Comparison of ENCODE assay signal across 12 mouse cellular contexts in the genomic region with DNA sequence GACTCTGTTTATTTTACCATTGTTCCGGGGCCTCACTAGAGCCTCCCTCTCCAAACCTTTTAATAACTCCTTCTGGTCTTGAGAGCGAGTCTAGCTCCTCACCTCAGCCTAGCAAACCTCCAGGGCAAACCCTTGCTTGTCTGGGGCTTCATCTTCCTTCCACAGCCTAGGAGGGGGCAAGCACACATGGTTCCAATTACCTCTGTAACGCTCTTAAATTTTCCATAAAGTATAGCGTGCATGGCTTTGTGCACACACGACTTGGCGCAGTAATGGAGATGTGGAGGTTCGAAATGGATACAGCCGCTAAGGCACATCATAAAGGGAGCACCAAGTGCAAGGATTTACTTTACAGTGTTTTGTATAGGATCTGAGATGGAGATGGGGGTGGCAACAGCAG. TPM values are rescaled to one million over a fixed set of nuclear protein-coding genes. Genes with fewer than 3 reads are reported as not detected.
DNase-seq lines count a peak whose midpoint lies in the region; ATAC-seq lines count a peak whose summit lies in the region.
"Had no signal": no experiment of that assay in that cellular context is flagged by ENCODE, and none has a peak within 500 bp of the region (broad histone marks: within the 10 kb centered on the region; RNA-seq: fewer than 3 reads in every experiment).

No protein-coding gene starts in this region.

- H3K9me3 ChIP-seq in heart, embryonic 14.5 days (ENCODE audit: control insufficient read depth, low read length) = no peaks in the 10 kb centered on the region
- H3K9me3 ChIP-seq in midbrain, embryonic 11.5 days (ENCODE audit: control insufficient read depth, low read length) = no peaks in the 10 kb centered on the region
- H3K9me3 ChIP-seq in midbrain, embryonic 16.5 days (replicated peaks; ENCODE audit: control insufficient read depth, low read length, poor library complexity, severe bottlenecking) = no peaks in the 10 kb centered on the region
- no peaks in the 10 kb centered on the region for H3K9me3 ChIP-seq in limb, embryonic 12.5 days

- no peak overlapping the region for H3K4me2 ChIP-seq in heart, embryonic 14.5 days (ENCODE audit: low read length)
- no peak overlapping the region for H3K4me2 ChIP-seq in midbrain, embryonic 11.5 days
- no peak overlapping the region for H3K4me2 ChIP-seq in midbrain, embryonic 16.5 days (ENCODE audit: low read length)
- peak overlapping the region; percentile 48 for H3K4me2 ChIP-seq in limb, embryonic 12.5 days

- DNase-seq in heart, adult 8-10 months (ENCODE audit: low spot score) = no peak
- DNase-seq in midbrain, embryonic 11.5 days (ENCODE audit: low spot score, missing footprints) = peak; percentile 87
- no peak for DNase-seq in thymus, postnatal 36 days
- no peak for DNase-seq in right cerebral cortex, postnatal 4 days
- no peak for DNase-seq in adrenal gland, postnatal 36 days
- DNase-seq: kidney, postnatal 10 days; liver; thymus, adult 18-20 months had no signal

- no peak for ATAC-seq in heart, embryonic 14.5 days (ENCODE audit: insufficient number of reproducible peaks, insufficient read depth, low FRiP score, low read depth)
- ATAC-seq in midbrain, embryonic 11.5 days (ENCODE audit: low FRiP score) = no peak
- ATAC-seq in midbrain, embryonic 16.5 days = no peak
- peak; percentile 57 for ATAC-seq in limb, embryonic 12.5 days (ENCODE audit: insufficient number of reproducible peaks, insufficient read depth, low FRiP score, low TSS enrichment, low read depth)
- ATAC-seq: CD4-positive, CD25-positive, alpha-beta regulatory T cell, adult 4 months had no signal

- peak overlapping the region; percentile 55; the same call in 1 of the 2 replicates for H3K9ac ChIP-seq in heart, embryonic 14.5 days (ENCODE audit: low read length)
- no peak overlapping the region for H3K9ac ChIP-seq in midbrain, embryonic 11.5 days (ENCODE audit: low read length)
- H3K9ac ChIP-seq in midbrain, embryonic 16.5 days (ENCODE audit: low read depth, low read length) = no peak overlapping the region
- 0 out of 2 replicates have a peak overlapping the region, but pooled peaks have one; percentile 14 for H3K9ac ChIP-seq in limb, embryonic 12.5 days (replicated peaks)

- H3K27me3 ChIP-seq in heart, embryonic 14.5 days (ENCODE audit: control insufficient read depth, insufficient read depth, low read length) = no peaks in the 10 kb centered on the region
- H3K27me3 ChIP-seq in midbrain, embryonic 11.5 days (ENCODE audit: control insufficient read depth, insufficient read depth, low read length) = no peaks in the 10 kb centered on the region
- no peaks in the 10 kb centered on the region for H3K27me3 ChIP-seq in midbrain, embryonic 16.5 days (ENCODE audit: control insufficient read depth, insufficient read depth, low read depth, low read length)
- no peaks in the 10 kb centered on the region for H3K27me3 ChIP-seq in limb, embryonic 12.5 days

- 89% methylated on average over 8 of the region's 8 CpGs for WGBS in heart, embryonic 14.5 days
- WGBS in midbrain, embryonic 11.5 days = 75% methylated on average over 8 of the region's 8 CpGs
- 73% methylated on average over 8 of the region's 8 CpGs for WGBS in midbrain, embryonic 16.5 days
- 10% methylated on average over 8 of the region's 8 CpGs for WGBS in limb, embryonic 12.5 days

- peaks cover 31 to 42% of the 10 kb centered on the region in 2 experiments for H3K4me1 ChIP-seq in heart, embryonic 14.5 days (ENCODE audit: control insufficient read depth in 2 of 2, insufficient read depth in 2 of 2, low read length in 2 of 2)
- peaks cover 15% of the 10 kb centered on the region for H3K4me1 ChIP-seq in midbrain, embryonic 11.5 days (ENCODE audit: control insufficient read depth, insufficient read depth, low read length)
- H3K4me1 ChIP-seq in midbrain, embryonic 16.5 days (ENCODE audit: control insufficient read depth, insufficient read depth, low read length) = peaks cover 14% of the 10 kb centered on the region
- H3K4me1 ChIP-seq in limb, embryonic 12.5 days (replicated peaks) = peaks cover 50% of the 10 kb centered on the region

- H3K4me3 ChIP-seq in heart, embryonic 14.5 days (ENCODE audit: control insufficient read depth in 1 of 2, insufficient read depth in 1 of 2, low read depth in 1 of 2, low read length in 2 of 2) = no peak overlapping the region
- no peak overlapping the region for H3K4me3 ChIP-seq in midbrain, embryonic 11.5 days (ENCODE audit: low read depth, low read length)
- H3K4me3 ChIP-seq in midbrain, embryonic 16.5 days (ENCODE audit: low read depth, low read length) = no peak overlapping the region
- H3K4me3 ChIP-seq in limb, embryonic 12.5 days (replicated peaks) = no peak overlapping the region

- no peaks in the 10 kb centered on the region for H3K36me3 ChIP-seq in heart, embryonic 14.5 days (ENCODE audit: control insufficient read depth, insufficient read depth, low read length)
- H3K36me3 ChIP-seq in midbrain, embryonic 11.5 days (ENCODE audit: control insufficient read depth, insufficient read depth, low read length) = no peaks in the 10 kb centered on the region
- H3K36me3 ChIP-seq in midbrain, embryonic 16.5 days (ENCODE audit: control insufficient read depth, insufficient read depth, low read length) = no peaks in the 10 kb centered on the region
- H3K36me3 ChIP-seq in limb, embryonic 12.5 days = no peaks in the 10 kb centered on the region

- H3K27ac ChIP-seq in heart, embryonic 14.5 days (replicated peaks in 1 of 2; ENCODE audit: control insufficient read depth in 1 of 2, insufficient read depth in 1 of 2, low read depth in 2 of 2, low read length in 2 of 2) = peak overlapping the region; percentile 58 to 85
- H3K27ac ChIP-seq in midbrain, embryonic 11.5 days (ENCODE audit: low read depth, low read length) = no peak overlapping the region; the same call in 1 of the 2 replicates
- no peak overlapping the region for H3K27ac ChIP-seq in midbrain, embryonic 16.5 days (ENCODE audit: low read length)
- H3K27ac ChIP-seq in limb, embryonic 12.5 days = peak overlapping the region; percentile 98

RNA-seq across cellular contexts. Expression of gene Ddit4, which starts 14.2 kb away (rescaled TPM):
- polyA plus RNA-seq in heart, embryonic 14.5 days (2014; fragmentation: Nextera tagmentation; extraction: Ambion mirVana) = 0.70 and 2.4 TPM in 2 replicates
- 10 to 100 TPM; 22.1 to 74.4 (median 55.6) TPM for total RNA-seq in heart, adult 8-10 months (2022)
- polyA plus RNA-seq in midbrain, embryonic 11.5 days (2014; fragmentation: Nextera tagmentation; extraction: Ambion mirVana) = 4.1 and 4.5 TPM in 2 replicates
- polyA plus RNA-seq in midbrain, embryonic 16.5 days (2015; fragmentation: Nextera tagmentation; extraction: Ambion mirVana) = 52.7 and 66.3 TPM in 2 replicates
- polyA plus RNA-seq in limb, embryonic 12.5 days (2016; fragmentation: Nextera tagmentation; extraction: Ambion mirVana) = 90.7 and 91.8 TPM in 2 replicates
- total RNA-seq in adrenal gland, postnatal 36 days (2021) = 10 to 100 TPM; 76.4 to 98.7 TPM

RNA-seq across cellular contexts. Expression of gene Ascc1, which starts 36.8 kb away (rescaled TPM):
- polyA plus RNA-seq in heart, embryonic 14.5 days (2014; fragmentation: Nextera tagmentation; extraction: Ambion mirVana) = 42.7 and 43.3 TPM in 2 replicates
- 10 to 100 TPM; 22.3 to 26.7 (median 24.4) TPM for total RNA-seq in heart, adult 8-10 months (2022)
- polyA plus RNA-seq in midbrain, embryonic 11.5 days (2014; fragmentation: Nextera tagmentation; extraction: Ambion mirVana) = 42.5 and 43.6 TPM in 2 replicates
- polyA plus RNA-seq in midbrain, embryonic 16.5 days (2015; fragmentation: Nextera tagmentation; extraction: Ambion mirVana) = 54.0 and 54.5 TPM in 2 replicates
- polyA plus RNA-seq in limb, embryonic 12.5 days (2016; fragmentation: Nextera tagmentation; extraction: Ambion mirVana) = 44.2 and 46.7 TPM in 2 replicates
- total RNA-seq in adrenal gland, postnatal 36 days (2021) = 10 to 100 TPM; 27.1 to 32.8 TPM

RNA-seq across cellular contexts. Expression of gene Anapc16, which starts 37.1 kb away (rescaled TPM):
- 99.7 and 103 TPM in 2 replicates for polyA plus RNA-seq in heart, embryonic 14.5 days (2014; fragmentation: Nextera tagmentation; extraction: Ambion mirVana)
- total RNA-seq in heart, adult 8-10 months (2022) = 10 to 100 TPM; 59.0 to 88.1 (median 74.3) TPM
- 87.2 and 98.5 TPM in 2 replicates for polyA plus RNA-seq in midbrain, embryonic 11.5 days (2014; fragmentation: Nextera tagmentation; extraction: Ambion mirVana)
- polyA plus RNA-seq in midbrain, embryonic 16.5 days (2015; fragmentation: Nextera tagmentation; extraction: Ambion mirVana) = 98.9 and 104 TPM in 2 replicates
- 126 and 132 TPM in 2 replicates for polyA plus RNA-seq in limb, embryonic 12.5 days (2016; fragmentation: Nextera tagmentation; extraction: Ambion mirVana)
- total RNA-seq in adrenal gland, postnatal 36 days (2021) = 10 to 100 TPM; 67.5 to 72.7 TPM

Comparison
In these comparisons a context has a peak if more than half of its experiments do, and no peak if none do; other contexts are left out.
1. H3K27ac ChIP-seq: peak in heart, embryonic 14.5 days (2 of 2) and limb, embryonic 12.5 days (single experiment); none in midbrain, embryonic 11.5 days (single experiment) and midbrain, embryonic 16.5 days (single experiment).
2. H3K9ac ChIP-seq: peak in heart, embryonic 14.5 days (single experiment) and limb, embryonic 12.5 days (single experiment); none in midbrain, embryonic 11.5 days (single experiment) and midbrain, embryonic 16.5 days (single experiment).